Mouse (Mus musculus) left cerebral cortex, adult 8-10 months (tissue): Measurements from ENCODE around the gene Hexb. TPM values are rescaled to one million over a fixed set of nuclear protein-coding genes. Genes with fewer than 3 reads are reported as not detected.
A peak's percentile ranks its signal among the peaks of the same experiment; 100 is the strongest.

Experiments
- DNase-seq, 2 experiments: peaks; one replicate each; pipeline ENCODE4 v3.0.0; 2022; ENCODE audit warnings: low spot score in 2 of 2
- total RNA-seq, 4 experiments: library from RNA; stranded (reverse); gene quantifications; 2 replicates each; pipeline ENCODE4 v1.2.4; 2022

Hexb gene
- total RNA-seq: 100 to 1,000 TPM; 108 to 345 (median 194) TPM

DNA sequence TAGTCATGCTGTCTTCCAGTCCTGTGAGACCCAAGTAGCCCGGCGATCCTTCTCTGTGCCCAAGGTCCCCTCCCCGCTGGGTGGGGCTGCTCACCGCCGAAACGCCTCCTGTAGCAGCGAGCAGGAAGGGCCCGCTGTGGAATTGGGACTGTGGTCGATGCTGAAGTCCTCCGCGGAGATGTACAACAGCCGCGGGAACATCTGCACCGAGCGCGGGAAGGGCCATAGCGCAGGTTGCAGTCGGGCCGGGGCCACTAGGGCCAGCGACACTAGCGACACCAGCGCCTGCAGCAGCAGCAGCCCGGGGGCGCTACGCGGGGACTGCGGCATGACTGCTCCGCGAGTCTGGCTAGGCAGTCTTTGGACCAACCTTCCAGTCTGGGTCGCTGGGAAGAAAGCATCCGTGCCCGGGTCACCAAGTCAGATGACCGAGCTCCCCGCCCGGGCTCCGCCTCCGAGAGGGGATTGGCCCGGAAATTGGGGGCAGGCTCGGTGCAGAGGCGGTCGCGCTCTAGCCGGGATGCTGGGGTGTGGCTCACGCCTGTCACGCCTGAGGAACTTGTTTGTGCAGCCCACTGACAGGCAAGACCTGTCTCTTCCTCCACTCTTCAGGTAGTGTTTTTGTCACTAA is at the start of gene Hexb:
Hexb (minus strand) TSS at position 426 of the 631 bp plus-strand sequence.
- peak; percentile 72 to 86 for DNase-seq

DNA sequence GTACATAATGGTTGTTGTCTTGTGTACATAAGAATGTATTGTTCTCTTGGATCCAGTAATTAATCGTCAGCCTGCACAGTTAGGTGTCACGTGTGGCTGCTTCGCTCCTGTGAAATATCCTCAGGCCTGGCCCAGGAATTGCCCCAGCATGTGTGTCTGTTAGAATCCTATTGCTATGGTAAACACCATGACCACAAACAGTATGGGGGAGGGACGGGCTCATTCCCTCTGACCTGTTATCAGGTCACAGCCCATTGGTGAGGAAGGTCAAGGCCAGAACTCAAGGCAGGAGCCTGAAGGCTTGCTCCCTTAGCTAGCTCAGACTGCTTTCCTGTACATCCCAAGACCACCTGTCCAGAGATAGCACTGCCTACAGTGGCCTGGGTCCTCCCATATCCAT is 49.6 kb upstream of the Hexb start:
- DNase-seq: no peak

DNA sequence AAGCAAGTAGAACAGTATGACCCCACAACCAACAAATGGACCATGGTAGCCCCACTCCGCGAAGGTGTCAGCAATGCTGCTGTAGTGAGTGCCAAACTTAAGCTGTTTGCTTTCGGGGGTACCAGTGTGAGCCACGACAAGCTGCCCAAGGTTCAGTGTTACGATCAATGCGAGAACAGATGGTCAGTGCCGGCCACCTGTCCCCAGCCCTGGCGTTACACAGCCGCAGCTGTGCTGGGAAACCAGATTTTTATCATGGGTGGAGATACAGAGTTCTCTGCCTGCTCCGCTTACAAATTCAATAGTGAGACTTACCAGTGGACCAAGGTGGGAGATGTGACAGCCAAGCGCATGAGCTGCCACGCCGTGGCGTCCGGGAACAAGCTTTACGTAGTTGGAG is 48.1 kb upstream of the Hexb start:
- no peak for DNase-seq

DNA sequence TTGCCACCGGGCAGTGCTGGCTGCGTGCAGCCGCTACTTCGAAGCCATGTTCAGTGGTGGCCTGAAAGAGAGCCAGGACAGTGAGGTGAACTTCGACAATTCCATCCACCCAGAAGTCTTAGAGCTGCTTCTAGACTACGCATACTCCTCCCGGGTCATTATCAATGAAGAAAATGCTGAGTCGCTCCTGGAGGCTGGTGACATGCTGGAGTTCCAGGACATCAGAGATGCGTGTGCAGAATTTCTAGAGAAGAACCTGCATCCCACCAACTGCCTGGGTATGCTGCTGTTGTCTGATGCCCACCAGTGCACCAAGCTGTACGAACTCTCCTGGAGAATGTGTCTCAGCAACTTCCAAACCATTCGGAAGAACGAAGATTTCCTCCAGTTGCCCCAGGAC is 47.0 kb upstream of the Hexb start:
- DNase-seq: no peak

DNA sequence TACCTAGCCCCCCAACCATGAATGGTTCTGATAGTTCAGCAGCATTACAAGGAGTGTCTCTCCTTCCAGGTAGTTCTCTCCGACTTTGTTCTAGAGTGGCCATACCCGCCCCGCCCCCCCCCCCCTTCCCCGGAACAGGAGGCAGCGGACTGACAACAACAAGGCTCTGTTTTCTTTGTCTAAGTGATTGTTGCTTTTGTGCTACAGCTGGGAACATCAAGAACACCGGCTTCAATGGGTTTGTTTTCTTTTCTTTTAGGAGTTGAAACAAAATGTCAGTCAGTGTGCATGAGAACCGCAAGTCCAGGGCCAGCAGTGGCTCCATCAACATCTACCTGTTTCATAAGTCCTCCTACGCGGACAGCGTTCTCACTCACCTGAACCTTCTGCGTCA is 46.6 kb upstream of the Hexb start:
- DNase-seq: no peak

DNA sequence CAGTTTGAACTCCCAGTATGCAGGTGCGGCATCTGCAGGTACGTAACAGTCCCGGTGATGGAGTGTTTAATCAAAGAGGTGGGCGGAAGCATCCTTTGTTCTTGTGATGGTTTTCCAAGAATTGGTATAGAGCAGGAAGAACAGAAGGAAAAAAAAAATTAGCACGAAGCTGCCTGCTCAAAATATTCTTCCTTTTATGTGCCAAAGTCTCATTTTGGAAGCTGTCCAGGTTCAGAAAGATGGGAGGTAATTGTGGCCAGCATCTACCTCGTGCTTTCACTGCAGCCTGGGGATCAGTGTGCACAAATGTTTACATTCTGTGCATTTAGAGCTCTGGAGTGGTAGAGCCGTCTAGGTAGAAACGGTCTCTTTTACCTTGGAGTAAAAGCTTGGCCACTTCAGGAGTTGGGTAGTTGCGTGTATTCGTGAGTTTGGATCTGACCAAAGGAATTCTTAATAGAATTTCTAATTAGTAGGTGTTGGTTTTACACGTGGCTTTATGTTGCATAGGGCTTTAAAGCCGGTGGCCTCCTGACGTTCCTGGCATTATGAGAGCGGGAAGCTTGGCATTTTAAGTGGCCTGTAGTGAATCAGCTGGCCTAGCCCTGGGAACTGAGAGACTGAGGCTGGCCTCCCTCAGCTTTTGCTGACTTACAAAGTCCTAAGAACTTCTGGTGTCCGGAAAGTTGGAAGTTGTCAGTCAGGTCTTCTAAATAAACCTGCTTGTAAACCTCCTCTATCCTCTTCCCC is 46.0 kb upstream of the Hexb start:
- no peak for DNase-seq

DNA sequence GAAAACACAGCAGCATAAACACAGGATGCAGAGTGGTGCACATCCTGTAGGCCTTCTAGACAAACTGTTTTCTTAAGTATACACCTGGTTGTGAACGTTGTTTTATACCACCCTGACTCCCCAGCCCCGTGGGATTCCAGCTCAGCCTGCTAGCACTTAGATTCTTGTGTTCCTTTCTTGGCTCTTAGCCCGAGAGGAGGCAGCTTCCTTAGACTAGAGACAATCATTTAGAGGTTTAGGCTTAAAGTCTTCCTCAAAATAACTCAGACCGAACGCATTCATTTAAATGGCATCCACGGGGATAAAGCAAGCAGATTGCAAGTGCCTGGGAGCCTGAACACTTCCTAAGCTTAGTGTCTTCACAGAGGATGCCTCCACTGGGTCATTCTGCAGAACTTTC is 44.6 kb upstream of the Hexb start:
- DNase-seq: no peak

DNA sequence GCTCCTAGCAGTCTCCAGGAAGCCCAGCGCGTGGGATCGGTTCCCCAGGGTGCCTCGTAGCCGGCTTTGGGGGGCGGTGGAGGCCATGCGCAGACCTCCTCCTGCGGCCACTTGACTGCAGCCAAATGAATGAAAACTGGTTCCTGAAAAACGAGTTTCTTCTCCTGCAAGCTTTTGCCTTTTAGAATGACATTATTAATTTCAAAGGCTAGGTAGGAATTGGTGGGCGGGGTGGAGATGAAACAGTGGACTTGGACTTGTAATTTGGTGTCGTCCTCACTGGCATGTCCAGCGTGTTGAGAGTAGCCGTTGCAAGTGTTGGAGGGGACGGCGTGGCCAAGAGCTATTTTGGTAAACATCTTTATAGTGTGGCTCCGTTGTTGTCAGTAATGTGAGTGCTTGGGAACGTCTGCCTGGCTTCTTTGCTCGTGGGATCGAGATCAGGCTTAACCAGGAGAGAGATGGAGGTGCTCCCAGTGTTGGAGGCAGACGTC is 43.7 kb upstream of the Hexb start:
- no peak for DNase-seq

DNA sequence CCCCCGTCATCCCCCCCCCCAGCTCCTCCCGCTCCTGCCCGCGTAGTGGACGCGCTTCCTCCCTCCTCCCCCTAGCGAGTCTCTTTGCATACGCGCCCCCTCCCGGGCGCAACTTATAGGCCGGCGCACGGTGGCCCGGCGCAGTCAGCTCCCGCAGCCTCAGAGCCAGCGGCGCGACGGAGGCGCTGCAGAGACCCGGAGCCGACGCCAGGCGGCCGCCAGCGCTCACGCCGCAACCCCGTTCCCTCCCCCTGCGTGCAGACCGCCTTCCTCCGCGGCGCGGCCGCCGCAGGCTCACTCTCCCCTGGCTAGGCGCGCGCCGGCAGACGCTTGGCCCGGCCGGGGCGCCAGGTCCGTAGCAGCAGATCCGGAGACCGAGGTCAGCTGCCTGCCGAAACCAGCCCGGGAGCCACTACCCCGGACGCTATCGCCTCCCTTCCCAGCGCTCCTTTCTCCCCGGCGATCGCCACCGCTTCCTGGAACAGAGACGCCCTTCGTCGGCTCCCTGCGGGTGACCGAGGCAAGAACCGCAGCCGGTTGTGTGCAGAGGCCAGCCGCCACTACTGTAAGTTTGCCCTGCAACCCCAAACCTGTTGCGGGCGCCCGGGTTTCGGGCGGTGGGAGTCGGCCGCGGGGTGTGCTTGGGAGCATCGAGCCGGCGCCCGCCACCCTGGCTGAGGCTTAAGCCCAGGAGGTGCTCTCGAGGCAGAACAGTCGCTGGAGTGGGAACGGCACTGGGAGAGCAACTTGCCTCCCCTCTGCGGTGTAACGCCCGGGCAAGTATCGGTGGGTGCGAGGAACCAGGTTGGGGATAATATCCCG is 43.0 kb upstream of the Hexb start, which contains the start of gene Enc1:
Enc1 (plus strand) TSS at position 141 of the 822 bp plus-strand sequence.
- DNase-seq: peak; percentile 81 to 82

DNA sequence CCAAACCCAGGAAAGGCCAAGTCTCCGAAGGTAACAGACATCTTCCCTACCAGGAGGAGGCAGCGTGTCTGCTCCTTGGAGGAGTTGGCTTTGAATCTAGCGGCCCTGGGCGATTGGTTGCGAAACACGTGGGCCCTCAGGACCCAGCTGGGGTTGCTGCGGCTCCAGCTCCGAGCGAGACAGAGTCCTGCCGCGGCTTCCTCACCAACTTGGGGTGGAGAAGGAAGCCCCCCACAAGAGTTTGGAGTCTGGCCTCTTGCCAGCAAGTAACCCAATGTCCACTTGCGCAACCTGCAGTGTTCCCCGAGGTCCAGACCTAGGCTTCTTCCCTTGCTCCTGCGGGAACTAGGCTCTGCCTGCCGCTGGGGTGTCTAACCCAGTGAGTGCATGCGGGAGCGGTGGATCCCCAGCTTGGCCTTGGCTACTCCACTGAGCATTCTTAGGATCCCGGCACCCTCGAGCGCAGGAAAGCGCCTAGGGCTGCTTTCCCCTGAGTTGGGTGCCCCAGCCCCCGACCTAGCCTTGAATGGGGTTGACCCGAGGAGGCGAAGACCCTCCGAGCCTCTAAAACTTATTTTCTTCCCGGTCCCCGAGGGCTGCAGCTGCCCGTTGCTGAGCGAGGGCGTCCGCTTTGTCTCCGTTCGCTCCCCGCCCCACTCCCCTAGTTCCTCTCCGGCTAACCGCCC is 42.3 kb upstream of the Hexb start:
- peak; percentile 67 to 81 for DNase-seq

DNA sequence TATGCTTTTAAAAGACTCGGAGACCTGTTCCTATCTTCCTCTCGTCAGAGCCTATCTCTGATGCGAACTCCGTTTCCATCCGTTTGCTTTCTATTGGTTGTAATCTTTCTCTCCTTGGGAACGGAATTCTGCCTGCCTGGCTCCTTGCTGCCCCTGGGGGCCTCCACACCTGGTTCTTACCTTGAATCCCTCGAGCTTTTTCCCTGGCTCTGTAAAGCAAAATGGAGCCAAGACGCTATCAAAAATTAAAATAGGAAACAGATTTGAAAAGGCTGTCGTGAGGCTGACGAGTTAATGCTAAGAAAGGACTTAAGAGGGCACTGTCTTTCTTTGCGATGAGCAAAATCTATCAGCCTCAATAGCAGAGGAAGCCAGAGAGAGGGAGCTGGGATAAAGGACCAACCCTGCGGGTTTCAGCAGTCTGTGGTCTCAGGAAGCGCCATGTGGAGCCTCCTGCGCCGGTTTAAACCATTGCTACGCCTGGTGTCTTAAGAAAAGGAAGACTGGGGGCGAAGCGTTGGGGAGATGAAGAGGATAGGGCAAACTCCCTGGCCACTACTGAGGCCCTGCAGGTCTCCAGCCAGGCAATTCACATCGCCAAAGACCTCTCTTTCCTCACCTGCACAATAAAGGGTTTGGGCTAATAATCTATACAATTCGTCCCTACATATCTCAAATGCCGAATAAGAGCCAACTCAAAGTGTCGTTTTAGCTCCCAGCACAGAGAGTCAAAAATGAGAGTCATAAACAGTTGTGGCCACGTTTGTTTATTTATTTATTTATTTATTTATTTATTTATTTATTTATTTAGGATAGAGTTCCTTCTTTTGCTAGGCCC is 41.4 kb upstream of the Hexb start:
- DNase-seq: peak in 1 of 2 experiments; percentile 71

DNA sequence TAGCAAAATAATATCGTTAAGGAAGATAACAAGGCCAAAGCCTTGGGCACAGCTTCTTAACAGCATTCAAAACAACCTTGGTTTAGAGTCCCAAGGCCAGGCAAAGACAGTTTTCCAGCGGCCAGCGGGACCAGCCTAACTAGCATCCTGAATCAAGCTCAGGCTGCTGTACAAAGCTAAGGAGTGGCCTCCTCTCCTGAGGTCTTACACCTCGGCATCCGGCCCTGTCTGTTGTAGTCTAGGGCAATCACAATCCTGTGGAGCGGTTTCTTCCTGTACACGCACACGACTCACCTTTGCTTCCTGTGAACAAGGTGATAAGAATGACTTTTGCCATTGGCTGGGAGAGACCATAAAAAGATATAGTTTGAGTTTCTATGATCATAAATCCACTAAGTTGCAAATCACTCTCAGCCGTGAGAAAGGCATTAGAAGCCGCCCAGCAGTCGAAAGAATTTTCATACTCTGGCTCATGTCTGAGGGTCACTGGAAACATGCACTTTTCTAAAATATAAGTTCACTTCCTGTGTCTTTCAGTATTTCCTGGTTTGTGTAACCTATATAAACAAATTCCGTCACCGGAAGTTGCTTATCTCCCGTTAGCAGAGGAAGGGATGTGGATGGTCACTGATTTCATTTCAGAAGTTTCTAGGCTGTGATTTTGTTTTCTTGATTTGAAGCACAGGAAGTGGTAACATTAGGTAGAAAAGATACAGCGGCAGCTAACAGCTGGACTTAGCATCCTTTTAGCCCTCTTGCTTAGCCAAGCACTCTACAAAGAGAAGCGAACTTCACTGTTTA is 40.2 kb upstream of the Hexb start:
- DNase-seq: no peak

DNA sequence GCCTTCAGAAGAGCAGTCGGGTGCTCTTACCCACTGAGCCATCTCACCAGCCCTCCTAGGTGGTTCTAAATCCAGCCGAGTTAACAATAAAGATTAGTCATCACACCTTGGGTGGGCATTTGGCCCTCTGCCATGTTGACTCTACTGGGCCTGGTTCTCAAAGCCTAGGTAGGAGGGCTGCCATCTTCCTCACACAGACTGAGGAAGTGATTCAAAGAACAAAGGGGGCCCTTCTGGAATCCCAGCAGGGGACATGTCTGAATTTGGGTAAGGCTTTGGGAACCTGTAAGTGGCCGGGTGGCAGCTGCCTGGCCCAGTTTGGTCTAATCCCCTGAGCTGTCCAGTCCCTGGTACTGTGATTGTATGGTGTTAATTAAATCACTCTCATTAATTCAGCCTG is 39.5 kb upstream of the Hexb start:
- no peak for DNase-seq

DNA sequence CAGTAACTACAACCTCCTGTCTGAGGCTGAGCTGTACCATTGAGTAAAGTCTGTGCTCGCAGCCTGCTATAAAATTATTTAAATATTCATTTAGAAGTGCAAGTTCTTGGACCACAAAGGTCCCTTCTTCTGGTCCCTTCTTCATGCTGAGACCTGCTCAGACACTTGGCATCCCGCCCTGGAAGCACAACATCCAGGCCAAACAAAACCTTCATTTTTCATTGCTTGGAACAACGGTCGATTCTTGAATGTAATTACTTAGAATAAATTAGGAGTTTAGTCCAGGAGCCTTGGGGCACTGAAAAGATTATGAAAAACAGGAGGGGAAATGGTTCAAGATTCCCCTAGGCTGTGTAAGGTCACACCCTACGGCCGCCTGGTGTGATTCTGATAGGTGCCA is 37.8 kb upstream of the Hexb start:
- no peak for DNase-seq

DNA sequence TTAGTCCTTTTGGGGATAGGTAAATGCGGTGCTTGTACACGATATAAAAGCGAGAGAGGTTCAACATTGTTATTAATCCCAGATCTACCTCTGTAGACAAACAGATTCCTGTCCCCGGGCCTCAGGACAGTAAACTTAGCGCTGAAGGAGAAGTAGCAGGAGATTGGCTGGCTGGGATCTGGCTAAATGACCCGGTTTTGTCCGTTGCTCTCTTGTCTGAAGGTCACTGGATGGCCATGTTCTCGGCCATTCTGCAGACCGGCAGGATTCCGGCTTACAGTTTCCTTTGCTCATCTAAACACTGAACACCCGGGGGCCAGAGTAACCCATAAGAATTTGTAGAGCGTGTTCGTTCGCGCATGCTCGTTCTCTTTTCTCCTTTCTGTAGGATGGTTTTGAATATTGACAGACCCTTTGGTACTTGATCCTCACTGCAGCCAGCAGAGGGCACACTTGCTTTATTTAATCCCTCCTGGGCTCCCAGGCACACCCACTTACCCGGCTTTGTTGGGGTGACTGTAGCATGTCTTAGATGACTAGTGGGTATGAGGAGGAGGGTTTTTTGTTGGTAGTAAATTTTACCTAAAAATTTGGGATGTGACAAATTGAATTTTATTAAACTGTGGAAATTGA is 36.7 kb upstream of the Hexb start:
- DNase-seq: peak; percentile 62 to 69

DNA sequence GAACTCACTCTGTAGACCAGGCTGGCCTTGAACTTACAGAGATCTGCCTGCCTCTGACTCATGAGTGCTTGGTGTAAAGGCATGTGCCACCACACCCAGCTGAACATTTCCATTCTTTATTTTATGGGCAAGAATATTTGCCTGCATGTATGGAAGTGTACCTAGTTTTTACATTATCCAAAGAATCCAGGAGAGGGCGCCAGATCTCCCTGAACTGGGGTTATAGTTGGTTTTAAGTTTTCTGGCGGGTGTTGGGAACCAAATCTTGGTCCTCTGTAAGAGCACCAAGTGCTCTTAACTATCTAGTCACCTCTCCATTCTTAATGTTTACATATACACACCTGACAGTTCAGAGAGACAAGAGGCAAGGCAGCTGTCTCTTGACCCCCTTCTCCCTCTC is 34.9 kb upstream of the Hexb start:
- DNase-seq: no peak

DNA sequence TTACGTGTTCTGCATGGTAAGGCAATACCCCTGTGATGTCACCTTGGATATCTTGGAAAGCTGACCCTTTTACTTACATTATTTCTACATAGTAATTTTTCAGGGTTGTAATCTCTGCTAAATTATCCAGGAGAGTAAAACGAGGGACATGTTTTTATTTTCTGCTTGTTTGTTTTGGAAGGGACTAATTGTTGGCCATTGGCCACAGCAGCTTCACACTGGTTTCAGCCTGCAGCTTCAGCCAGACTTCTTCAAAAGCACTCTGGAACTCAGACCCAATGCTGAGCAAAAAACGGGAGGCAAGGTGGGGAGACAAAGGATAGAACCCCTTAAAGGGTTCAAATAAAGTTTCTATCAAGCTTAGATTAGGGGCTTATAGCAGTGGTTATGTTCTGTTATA is 31.9 kb upstream of the Hexb start:
- DNase-seq: no peak

DNA sequence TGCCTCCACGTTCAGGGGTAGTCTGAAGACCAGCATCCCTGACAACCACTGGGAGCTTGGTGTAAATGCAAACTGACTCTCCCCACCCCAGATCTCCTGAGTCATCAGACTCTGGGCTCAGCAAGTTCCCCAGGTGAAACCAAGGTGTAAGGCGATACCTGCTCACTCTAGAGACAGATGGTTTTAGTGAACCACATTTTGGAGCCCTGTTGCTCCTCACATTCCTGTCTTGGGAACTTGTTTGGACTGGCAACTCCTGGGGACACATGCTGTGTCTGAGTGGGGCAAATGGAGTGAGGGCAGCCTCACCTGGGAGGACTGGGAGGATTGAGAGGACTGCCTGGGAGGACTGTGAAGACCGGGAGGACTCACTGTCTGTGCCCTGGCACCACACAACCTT is 29.6 kb upstream of the Hexb start:
- DNase-seq: no peak

DNA sequence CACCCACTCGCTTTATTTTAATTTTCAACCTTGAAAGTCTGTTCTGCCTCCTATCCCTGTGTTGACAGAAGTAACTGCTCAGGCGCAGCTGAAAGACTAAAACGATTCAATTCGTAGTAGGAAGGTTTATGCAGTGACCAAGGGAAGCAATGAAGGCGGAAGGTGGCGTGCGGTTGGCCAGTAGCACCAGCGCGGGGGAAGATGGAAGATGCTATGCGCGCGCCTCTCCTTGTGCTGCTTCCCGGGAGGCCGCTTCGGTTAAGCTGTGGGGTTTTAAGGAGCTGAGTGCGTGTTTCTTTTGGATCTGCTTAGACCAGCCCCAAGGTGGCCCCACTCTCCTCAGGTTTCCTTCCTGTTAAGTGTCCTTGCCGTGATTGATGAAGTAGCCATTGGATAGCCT is 27.0 kb upstream of the Hexb start:
- no peak for DNase-seq
